Mouse (Mus musculus) C2C12 (cell line): ENCODE measurements around the gene Ank2. TPM values are rescaled to one million over a fixed set of nuclear protein-coding genes. Genes with fewer than 3 reads are reported as not detected.
A peak's percentile ranks its signal among the peaks of the same experiment; 100 is the strongest.

Source experiments
- H3K27me3 ChIP-seq: one replicate; pipeline ENCODE4 v1.6.1; 2011; ENCODE audit not compliant: control insufficient read depth, insufficient read depth, insufficient read length
- H3K36me3 ChIP-seq: one replicate; pipeline ENCODE4 v1.6.1; 2011; ENCODE audit not compliant: control insufficient read depth, insufficient read depth
- H3K4me3 ChIP-seq: one replicate; pipeline ENCODE4 v1.5.1; 2011; ENCODE audit warnings: mild to moderate bottlenecking, control low read depth; ENCODE audit not compliant: poor library complexity, insufficient read depth, severe bottlenecking
- H3K79me2 ChIP-seq: one replicate; pipeline ENCODE4 v1.6.1; 2011; ENCODE audit not compliant: control insufficient read depth, insufficient read depth
- H3K79me3 ChIP-seq: one replicate; pipeline ENCODE4 v1.6.1; 2011; ENCODE audit warnings: low read depth, control low read depth
- H3ac ChIP-seq: one replicate; pipeline ENCODE3; 2011; ENCODE audit warnings: low read depth; ENCODE audit not compliant: control insufficient read depth, insufficient read length
- CEBPB ChIP-seq: IDR thresholded peaks from one replicate; pipeline ENCODE4 v1.6.1; 2011; ENCODE audit warnings: low read depth, mild to moderate bottlenecking, control low read depth, moderate library complexity
- CTCF ChIP-seq: IDR thresholded peaks from one replicate; pipeline ENCODE4 v1.5.1; 2011; ENCODE audit not compliant: control insufficient read depth, insufficient read depth, insufficient read length
- FOSL1 ChIP-seq: IDR thresholded peaks from one replicate; pipeline ENCODE4 v1.8.0; 2011; ENCODE audit warnings: mild to moderate bottlenecking, low read length; ENCODE audit not compliant: poor library complexity, insufficient read depth, severe bottlenecking
- MAX ChIP-seq: IDR thresholded peaks from one replicate; pipeline ENCODE4 v1.6.1; 2011; ENCODE audit warnings: mild to moderate bottlenecking, control low read depth
- MYOD1 ChIP-seq: IDR thresholded peaks from one replicate; pipeline ENCODE4 v1.6.1; 2011; ENCODE audit warnings: low read depth; ENCODE audit not compliant: control insufficient read depth, insufficient read length
- MYOG ChIP-seq: IDR thresholded peaks from one replicate; pipeline ENCODE4 v1.6.1; 2011; ENCODE audit not compliant: control insufficient read depth, insufficient read length; ENCODE audit errors: extremely low read depth
- USF1 ChIP-seq: IDR thresholded peaks from one replicate; pipeline ENCODE4 v1.6.1; 2011; ENCODE audit warnings: low read depth, mild to moderate bottlenecking, control low read depth, moderate library complexity
- polyA plus RNA-seq: library from polyadenylated mRNA; unstranded; fragments of >200 nt; fragmentation: generic; extraction: Trizol; gene quantifications from one replicate; pipeline ENCODE4 v1.2.1, GENCODE M21; 2012; ENCODE audit warnings: missing spikeins

The Ank2 gene
- polyA plus RNA-seq, 1 experiment = 3.5 TPM

DNA sequence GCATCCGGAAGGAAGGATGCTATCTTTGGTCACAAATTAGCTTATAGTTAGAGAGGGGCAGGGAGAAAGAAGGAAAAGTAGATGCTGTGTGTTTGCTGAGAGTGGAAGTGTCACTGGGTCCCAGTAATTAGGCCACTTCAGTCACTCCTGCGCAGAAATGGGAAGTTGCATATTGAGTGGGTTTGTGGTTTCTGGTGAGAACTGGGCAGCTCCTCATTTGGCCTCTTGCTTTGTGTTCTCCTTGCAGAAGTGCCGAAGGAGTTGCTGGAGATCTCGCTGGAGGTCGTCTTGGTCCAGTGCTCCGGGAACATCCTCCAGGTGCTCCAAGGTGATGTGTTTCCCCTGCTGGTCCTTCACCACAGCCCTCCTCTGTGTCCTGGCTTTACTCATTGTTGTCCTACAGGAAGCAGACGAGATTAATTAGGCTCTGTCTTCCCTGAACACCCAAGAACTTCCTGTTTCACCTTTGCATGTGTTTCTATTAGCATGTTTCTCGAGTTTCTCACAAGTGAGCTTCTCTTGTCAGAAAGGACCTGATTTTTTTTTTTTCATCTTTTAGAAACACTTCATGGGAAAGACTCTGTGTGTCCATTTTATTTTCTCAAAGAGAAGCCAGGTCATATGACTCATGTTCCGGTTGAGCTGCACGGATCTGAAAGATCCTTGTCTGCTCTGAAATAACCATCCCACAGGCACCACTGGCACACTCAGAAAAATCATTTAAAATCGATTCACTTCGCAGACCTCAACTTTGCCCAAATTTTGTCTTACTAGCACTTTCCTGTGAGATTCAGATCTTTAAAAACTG, 575.4 kb downstream of the Ank2 start:
- Histone ChIP-seq H3ac (no peak overlapping the region), H3K36me3 (no peaks in the 10 kb centered on the region), H3K27me3 (no peaks in the 10 kb centered on the region), H3K79me3 (no peaks in the 10 kb centered on the region), H3K4me3 (no peak overlapping the region), H3K79me2 (no peaks in the 10 kb centered on the region)
- no peak for TF ChIP-seq MYOG
- no peak for TF ChIP-seq CTCF
- TF ChIP-seq FOSL1 = no peak
- no peak for TF ChIP-seq USF1
- no peak for TF ChIP-seq MAX
- TF ChIP-seq MYOD1 = no peak
- no peak for TF ChIP-seq CEBPB

- Histone ChIP-seq H3K79me2 (no peaks in the 10 kb centered on the region), H3K36me3 (no peaks in the 10 kb centered on the region), H3K79me3 (no peaks in the 10 kb centered on the region), H3K27me3 (no peaks in the 10 kb centered on the region), H3K4me3 (no peak overlapping the region), H3ac (peak overlapping the region; percentile 7)
- TF ChIP-seq USF1 (no peak), FOSL1 (no peak), MYOD1 (no peak), MYOG (no peak), MAX (no peak), CTCF (no peak), CEBPB (no peak)
Measured at GRCm38 (mm10) chr3:126921941-126922340, 577.2 kb downstream of the Ank2 start.

GRCm38 (mm10) chr3:126920296-126920695, 578.9 kb downstream of the Ank2 start:
- no peaks in the 10 kb centered on the region for H3K79me2 ChIP-seq
- H3K4me3 ChIP-seq = no peak overlapping the region
- H3K79me3 ChIP-seq = no peaks in the 10 kb centered on the region
- TF ChIP-seq FOSL1 = no peak
- TF ChIP-seq MAX = peak; percentile 40
- H3K27me3 ChIP-seq = no peaks in the 10 kb centered on the region
- no peak overlapping the region for H3ac ChIP-seq
- H3K36me3 ChIP-seq = no peaks in the 10 kb centered on the region

GRCm38 (mm10) chr3:126918805-126919473, 580.2 kb downstream of the Ank2 start:
- no peaks in the 10 kb centered on the region for H3K27me3 ChIP-seq
- TF ChIP-seq CEBPB = no peak
- TF ChIP-seq MAX = no peak
- no peak for TF ChIP-seq CTCF
- TF ChIP-seq USF1 = no peak
- TF ChIP-seq FOSL1 = no peak
- no peak for TF ChIP-seq MYOG
- TF ChIP-seq MYOD1 = no peak
- H3K79me2 ChIP-seq = no peaks in the 10 kb centered on the region
- H3K36me3 ChIP-seq = no peaks in the 10 kb centered on the region
- H3ac ChIP-seq = no peak overlapping the region
- no peaks in the 10 kb centered on the region for H3K79me3 ChIP-seq
- H3K4me3 ChIP-seq = no peak overlapping the region

DNA sequence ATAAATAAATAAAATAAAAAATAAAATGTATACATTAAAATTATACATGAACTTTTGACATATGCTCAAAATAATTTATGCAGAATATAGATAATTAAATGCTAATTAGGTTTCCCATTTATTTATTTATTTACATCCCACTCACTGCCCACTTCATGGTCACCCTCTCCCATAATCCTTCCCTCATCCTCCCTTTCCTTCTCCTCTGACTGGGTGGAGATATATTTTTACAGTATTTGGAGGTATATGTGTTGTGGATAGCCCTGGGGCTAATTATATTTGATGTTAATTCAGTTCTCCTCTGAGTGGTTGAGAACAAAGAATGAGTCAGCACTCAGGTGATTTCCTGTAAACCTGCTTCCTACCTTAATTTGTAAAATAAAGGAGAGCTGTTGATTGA, 582.8 kb downstream of the Ank2 start:
- Histone ChIP-seq H3K79me2 (no peaks in the 10 kb centered on the region), H3K27me3 (no peaks in the 10 kb centered on the region), H3K36me3 (no peaks in the 10 kb centered on the region), H3ac (no peak overlapping the region), H3K4me3 (no peak overlapping the region), H3K79me3 (no peaks in the 10 kb centered on the region)
- TF ChIP-seq FOSL1 (no peak), MYOD1 (no peak), MYOG (no peak), USF1 (no peak), CEBPB (no peak), CTCF (no peak)

GRCm38 (mm10) chr3:126903543-126903942, 595.6 kb downstream of the Ank2 start:
- no peak overlapping the region for H3K4me3 ChIP-seq
- TF ChIP-seq MYOG (no peak), MYOD1 (no peak), FOSL1 (no peak), CEBPB (no peak), MAX (no peak), CTCF (no peak), USF1 (no peak)
- no peaks in the 10 kb centered on the region for H3K27me3 ChIP-seq
- no peak overlapping the region for H3ac ChIP-seq
- H3K79me3 ChIP-seq = no peaks in the 10 kb centered on the region
- no peaks in the 10 kb centered on the region for H3K79me2 ChIP-seq
- no peaks in the 10 kb centered on the region for H3K36me3 ChIP-seq
